Mouse (Mus musculus) ES-E14 (cell line): ENCODE data around the gene Foxp1.

Experiments
- MAFK ChIP-seq: IDR thresholded peaks from 2 replicates; pipeline ENCODE4 v1.6.1; 2014; ENCODE audit warnings: mild to moderate bottlenecking, low read depth, low read length, inconsistent platforms; ENCODE audit not compliant: insufficient read depth
- ZNF384 ChIP-seq: IDR thresholded peaks from 2 replicates; pipeline ENCODE4 v1.6.1; 2012; ENCODE audit warnings: low read depth, low read length, inconsistent platforms

- TF ChIP-seq MAFK (no peak), ZNF384 (no peak)
Observed at GRCm38 (mm10) chr6:99003108-99003709, 519.3 kb downstream of the Foxp1 start.
